Mouse (Mus musculus) liver, embryonic 14.5 days (tissue): ENCODE results near the gene Tiam2. TPM values are rescaled to one million over a fixed set of nuclear protein-coding genes. Genes with fewer than 3 reads are reported as not detected.
A peak's percentile ranks its signal among the peaks of the same experiment; 100 is the strongest.

Experiments used
- ATAC-seq: fragments of 200-750 bp; cut with Nextera tagmentation; 2 replicates; pipeline ENCODE4 v1.8.0; 2017; ENCODE audit warnings: moderate number of reproducible peaks, mild to moderate bottlenecking, moderate library complexity; ENCODE audit not compliant: insufficient read depth
- DNase-seq, 3 experiments: peaks; one replicate each; pipeline ENCODE4 v3.0.0-alpha.2; 2012 to 2013; ENCODE audit warnings: low read depth in 3 of 3, low spot score in 3 of 3
- H3K27ac ChIP-seq: fragments of 300-500 bp; sonication (generic); 2 replicates; pipeline ENCODE4 v1.5.1; 2014; ENCODE audit warnings: moderate library complexity, mild to moderate bottlenecking, control low read depth, inconsistent platforms
- H3K27me3 ChIP-seq: fragments of 300-500 bp; sonication (generic); 2 replicates; pipeline ENCODE4 v1.6.1; 2014; ENCODE audit warnings: mild to moderate bottlenecking, low read length, moderate library complexity; ENCODE audit not compliant: control insufficient read depth, insufficient read depth
- H3K36me3 ChIP-seq: fragments of 300-500 bp; sonication (generic); replicated peaks from 2 replicates; pipeline ENCODE4 v1.6.1; 2014; ENCODE audit warnings: low read depth; ENCODE audit not compliant: control insufficient read depth, insufficient read depth
- H3K4me1 ChIP-seq, 2 experiments: fragments of 200-500 bp in 1 of 2; fragments of 300-500 bp in 1 of 2; sonication (generic) in 1 of 2; replicated peaks; 2 replicates each; pipeline ENCODE4 v1.6.1; 2012 to 2014; ENCODE audit warnings: antibody characterized with exemption in 1 of 2, inconsistent platforms in 1 of 2, low read length in 1 of 2; ENCODE audit not compliant: control insufficient read depth in 2 of 2, insufficient read depth in 2 of 2
- H3K4me2 ChIP-seq: fragments of 300-500 bp; sonication (generic); 2 replicates; pipeline ENCODE4 v1.6.1; 2014; ENCODE audit warnings: low read depth, mild to moderate bottlenecking, control low read depth, moderate library complexity
- H3K4me3 ChIP-seq, 2 experiments: fragments of 200-500 bp in 1 of 2; fragments of 300-500 bp in 1 of 2; sonication (generic) in 1 of 2; 2 replicates each; pipeline ENCODE4 v1.5.1; 2012 to 2014; ENCODE audit warnings: low read depth in 2 of 2, low read length in 2 of 2, mild to moderate bottlenecking in 2 of 2, control low read depth in 1 of 2, inconsistent platforms in 1 of 2, moderate library complexity in 1 of 2; ENCODE audit not compliant: insufficient read depth in 1 of 2
- H3K9ac ChIP-seq: fragments of 300-500 bp; sonication (generic); replicated peaks from 2 replicates; pipeline ENCODE4 v1.6.1; 2014; ENCODE audit warnings: mild to moderate bottlenecking, control low read depth, moderate library complexity
- H3K9me3 ChIP-seq: fragments of 300-500 bp; sonication (generic); 2 replicates; pipeline ENCODE4 v1.6.1; 2016; ENCODE audit warnings: low read length, mixed read lengths; ENCODE audit not compliant: control insufficient read depth
- CTCF ChIP-seq: IDR thresholded peaks from 2 replicates; pipeline ENCODE4 v1.5.1; 2016; ENCODE audit warnings: antibody characterized with exemption, low read depth, control low read depth
- EP300 ChIP-seq: IDR thresholded peaks from 2 replicates; pipeline ENCODE4 v1.6.1; 2016; ENCODE audit warnings: antibody characterized with exemption, low read depth
- WGBS: fragments of 180-500 bp; shearing (Covaris S2); extraction: QIAGEN DNeasy Blood & Tissue Kit; methylation state at CpG from one replicate; pipeline ENCODE4 v1.1.7; 2014; ENCODE audit not compliant: insufficient replicate concordance; 5-methylcytosine and 5-hydroxymethylcytosine counted together
- polyA plus RNA-seq, 2 experiments: library from polyadenylated mRNA; depleted of rRNA in 1 of 2; stranded (reverse) in 1 of 2; unstranded in 1 of 2; fragments of >200 nt; fragmentation: Nextera tagmentation in 1 of 2; extraction: Ambion mirVana in 1 of 2; gene quantifications; 2 replicates each; pipeline versions ENCODE4 v1.2.1 to v1.2.3; 2012 to 2014

The Tiam2 gene
- polyA plus RNA-seq, 2 experiments = 0.30 to 0.60 TPM

- Histone ChIP-seq H3K27ac (no peak overlapping the region), H3K36me3 (no peaks in the 10 kb centered on the region), H3K4me3 (no peak overlapping the region), H3K4me1 (no peaks in the 10 kb centered on the region), H3K9me3 (no peaks in the 10 kb centered on the region), H3K4me2 (no peak overlapping the region), H3K9ac (no peak overlapping the region), H3K27me3 (no peaks in the 10 kb centered on the region)
- TF ChIP-seq EP300 (no peak), CTCF (no peak)
- DNase-seq (no peak), ATAC-seq (no peak)
- 80% methylated on average over 9 of the region's 9 CpGs for WGBS
These were observed 102.3 kb downstream of the Tiam2 start for GRCm38 (mm10) chr17:3428659-3429058.

- H3K9me3 ChIP-seq = no peaks in the 10 kb centered on the region
- ATAC-seq = no peak
- H3K27me3 ChIP-seq = no peaks in the 10 kb centered on the region
- no peak for TF ChIP-seq CTCF
- TF ChIP-seq EP300 = no peak
- H3K4me3 ChIP-seq = no peak overlapping the region
- H3K27ac ChIP-seq = no peak overlapping the region
- 60% methylated on average over 10 of the region's 10 CpGs for WGBS
- H3K4me1 ChIP-seq = no peaks in the 10 kb centered on the region
- H3K36me3 ChIP-seq = no peaks in the 10 kb centered on the region
- H3K4me2 ChIP-seq = no peak overlapping the region
- no peak overlapping the region for H3K9ac ChIP-seq
- no peak for DNase-seq
These were observed 106.5 kb downstream of the Tiam2 start for GRCm38 (mm10) chr17:3432590-3433498.

GRCm38 (mm10) chr17:3433521-3434271 is 107.3 kb downstream of the Tiam2 start:
- Histone ChIP-seq H3K27me3 (no peaks in the 10 kb centered on the region), H3K4me3 (no peak overlapping the region), H3K36me3 (no peaks in the 10 kb centered on the region), H3K27ac (no peak overlapping the region), H3K9ac (no peak overlapping the region), H3K4me2 (no peak overlapping the region), H3K4me1 (no peaks in the 10 kb centered on the region), H3K9me3 (no peaks in the 10 kb centered on the region)
- WGBS = 64% methylated on average over 3 of the region's 3 CpGs
- ATAC-seq (no peak), DNase-seq (no peak)
- no peak for TF ChIP-seq EP300
- TF ChIP-seq CTCF = no peak

GRCm38 (mm10) chr17:3435299-3435698 is 108.9 kb downstream of the Tiam2 start:
- no peak overlapping the region for H3K27ac ChIP-seq
- TF ChIP-seq EP300 (no peak; the same call in 1 of the 2 replicates), CTCF (no peak)
- 8% methylated on average over 1 of the region's 1 CpGs for WGBS
- H3K9me3 ChIP-seq = no peaks in the 10 kb centered on the region
- DNase-seq = no peak
- H3K36me3 ChIP-seq = no peaks in the 10 kb centered on the region
- no peak overlapping the region for H3K9ac ChIP-seq
- no peaks in the 10 kb centered on the region for H3K4me1 ChIP-seq
- H3K27me3 ChIP-seq = no peaks in the 10 kb centered on the region
- ATAC-seq = peak; percentile 59
- no peak overlapping the region for H3K4me2 ChIP-seq
- H3K4me3 ChIP-seq = no peak overlapping the region
